Mouse (Mus musculus) kidney, adult 2 months (tissue): Measurements from ENCODE around the gene ccdc198. TPM values are rescaled to one million over a fixed set of nuclear protein-coding genes. Genes with fewer than 3 reads are reported as not detected.

Experiments
- DNase-seq: peaks from one replicate; pipeline ENCODE4 v3.0.0; 2021
- H3K27ac ChIP-seq: fragments of 200-500 bp; 2 replicates; pipeline ENCODE4 v1.5.1; 2012; ENCODE audit warnings: low read depth, low read length, control low read depth, inconsistent platforms; ENCODE audit not compliant: insufficient read depth
- H3K27me3 ChIP-seq: fragments of 200-500 bp; replicated peaks from 2 replicates; pipeline ENCODE4 v1.6.1; 2012; ENCODE audit warnings: mild to moderate bottlenecking, moderate library complexity, low read length, inconsistent platforms; ENCODE audit not compliant: control insufficient read depth, insufficient read depth
- H3K36me3 ChIP-seq: fragments of 200-500 bp; 2 replicates; pipeline ENCODE4 v1.6.1; 2012; ENCODE audit warnings: mild to moderate bottlenecking, moderate library complexity, low read length, inconsistent platforms; ENCODE audit not compliant: control insufficient read depth, insufficient read depth
- H3K4me1 ChIP-seq: fragments of 200-500 bp; 2 replicates; pipeline ENCODE4 v1.6.1; 2011; ENCODE audit warnings: low read length; ENCODE audit not compliant: control insufficient read depth, insufficient read depth
- H3K4me3 ChIP-seq: fragments of 200-500 bp; 2 replicates; pipeline ENCODE4 v1.5.1; 2011; ENCODE audit warnings: mild to moderate bottlenecking, low read depth, low read length, control low read depth; ENCODE audit not compliant: insufficient read depth
- CTCF ChIP-seq: fragments of 200-500 bp; conservative IDR thresholded peaks from 2 replicates; pipeline ENCODE4 v1.5.1; 2011; ENCODE audit warnings: low read depth, mild to moderate bottlenecking, control low read depth, low read length, moderate library complexity, mixed read lengths; ENCODE audit not compliant: insufficient read depth, insufficient read length
- POLR2A ChIP-seq: fragments of 200-500 bp; IDR thresholded peaks from one replicate; pipeline ENCODE4 v1.6.1; 2011; ENCODE audit warnings: low read depth, low read length, control low read depth
- WGBS: fragments of 180-500 bp; shearing (Covaris S2); methylation state at CpG from one replicate; pipeline ENCODE4 v1.1.7; 2018; 5-methylcytosine and 5-hydroxymethylcytosine counted together
- polyA plus RNA-seq: library from polyadenylated mRNA; depleted of rRNA; stranded (reverse); fragments of >200 nt; gene quantifications from 2 replicates; pipeline ENCODE4 v1.2.3, GENCODE M21; 2012; rRNA removed

The ccdc198 gene
- polyA plus RNA-seq, 1 experiment = 53.1 TPM

DNA sequence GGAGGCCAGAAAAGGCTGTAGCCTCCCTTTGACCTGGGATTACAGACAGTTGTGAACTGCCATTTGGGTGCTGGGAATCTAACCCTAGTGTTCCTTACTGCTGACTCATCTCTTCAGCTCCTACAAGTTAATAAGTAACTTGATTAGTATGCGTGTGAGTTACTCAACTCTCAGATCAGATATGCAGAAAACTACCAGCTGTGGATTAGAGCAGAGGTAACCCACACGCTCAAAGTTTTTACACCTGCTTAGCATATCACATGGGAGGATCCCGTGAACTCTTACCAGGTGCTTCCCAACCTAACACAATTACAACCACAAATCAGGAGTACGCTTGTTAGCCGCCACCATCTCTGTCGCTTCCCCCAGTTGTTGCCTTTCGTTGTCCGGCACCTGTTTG, 74.0 kb downstream of the ccdc198 start:
- peaks cover 11% of the 10 kb centered on the region; the same call in 1 of the 2 replicates for H3K4me1 ChIP-seq
- peak overlapping the region; percentile 43 for H3K27ac ChIP-seq
- WGBS = 22% methylated on average over 8 of the region's 8 CpGs
- H3K4me3 ChIP-seq = peak overlapping the region; percentile 99
- H3K27me3 ChIP-seq = no peaks in the 10 kb centered on the region
- TF ChIP-seq POLR2A (no peak), CTCF (no peak)
- H3K36me3 ChIP-seq = no peaks in the 10 kb centered on the region
- DNase-seq = peak; percentile 47

Other genes starting within 250 kb of the ccdc198 start
- 17.9 and 21.2 TPM in 2 replicates for gene Ap5m1, start 179.4 kb downstream of the ccdc198 start, polyA plus RNA-seq
- gene Exoc5, start 178.8 kb downstream of the ccdc198 start, polyA plus RNA-seq = 6.0 and 6.4 TPM in 2 replicates
- gene Naa30, start 73.2 kb downstream of the ccdc198 start, polyA plus RNA-seq = 8.6 and 8.8 TPM in 2 replicates